Mouse (Mus musculus): ENCODE results near the gene Cep95. TPM values are rescaled to one million over a fixed set of nuclear protein-coding genes. Genes with fewer than 3 reads are reported as not detected.

The Cep95 gene
- polyA plus RNA-seq, 1 experiment from 2014 or later, result 22.5 TPM

Other genes starting within 250 kb of the Cep95 start
- gene Tex2, start 175.8 kb upstream of the Cep95 start, polyA plus RNA-seq (2014; fragmentation: Nextera tagmentation; extraction: Ambion mirVana), result 10.2 and 11.2 TPM in 2 replicates
- 19.0 and 20.3 TPM in 2 replicates for gene Pecam1, start 38.6 kb upstream of the Cep95 start, polyA plus RNA-seq (2014; fragmentation: Nextera tagmentation; extraction: Ambion mirVana)
- gene Milr1, start 38.0 kb upstream of the Cep95 start, polyA plus RNA-seq (2014; fragmentation: Nextera tagmentation; extraction: Ambion mirVana), result 1.1 and 2.0 TPM in 2 replicates
- gene Polg2, start 9.7 kb upstream of the Cep95 start, polyA plus RNA-seq (2014; fragmentation: Nextera tagmentation; extraction: Ambion mirVana), result 9.5 and 11.0 TPM in 2 replicates
- gene Ddx5, start 67 bp upstream of the Cep95 start, polyA plus RNA-seq (2014; fragmentation: Nextera tagmentation; extraction: Ambion mirVana), result 544 and 600 TPM in 2 replicates
- 19.0 and 25.0 TPM in 2 replicates for gene Smurf2, start 131.5 kb downstream of the Cep95 start, polyA plus RNA-seq (2014; fragmentation: Nextera tagmentation; extraction: Ambion mirVana)
- 581 and 643 TPM in 2 replicates for gene Kpna2, start 210.3 kb downstream of the Cep95 start, polyA plus RNA-seq (2014; fragmentation: Nextera tagmentation; extraction: Ambion mirVana)
- gene 1810010H24Rik, start 236.4 kb downstream of the Cep95 start, polyA plus RNA-seq (2014; fragmentation: Nextera tagmentation; extraction: Ambion mirVana), result 2.7 and 3.3 TPM in 2 replicates

Data from hindbrain, embryonic 11.5 days (tissue).